Mouse (Mus musculus) limb, embryonic 14.5 days (tissue): ENCODE data around the gene Dab2ip. TPM values are rescaled to one million over a fixed set of nuclear protein-coding genes. Genes with fewer than 3 reads are reported as not detected.

Source experiments
- ATAC-seq: fragments of 200-750 bp; cut with Nextera tagmentation; 2 replicates; pipeline ENCODE4 v1.8.0; 2017; ENCODE audit warnings: low read depth, moderate number of reproducible peaks, moderate TSS enrichment; ENCODE audit not compliant: low FRiP score
- DNase-seq: peaks from one replicate; pipeline ENCODE4 v3.0.0-alpha.2; 2015; ENCODE audit warnings: low spot score
- H3K27ac ChIP-seq: fragments of 300-500 bp; sonication (generic); replicated peaks from 2 replicates; pipeline ENCODE4 v1.5.1; 2014; ENCODE audit warnings: low read depth, mild to moderate bottlenecking, low read length, moderate library complexity, mixed read lengths
- H3K27me3 ChIP-seq: fragments of 300-500 bp; sonication (generic); 2 replicates; pipeline ENCODE4 v1.6.1; 2014; ENCODE audit warnings: low read length, mixed read lengths; ENCODE audit not compliant: control insufficient read depth, insufficient read depth
- H3K36me3 ChIP-seq: fragments of 300-500 bp; sonication (generic); 2 replicates; pipeline ENCODE4 v1.6.1; 2014; ENCODE audit warnings: mild to moderate bottlenecking, low read length, moderate library complexity, mixed read lengths; ENCODE audit not compliant: control insufficient read depth, insufficient read depth
- H3K4me1 ChIP-seq: fragments of 300-500 bp; sonication (generic); 2 replicates; pipeline ENCODE4 v1.6.1; 2014; ENCODE audit warnings: antibody characterized with exemption, low read length, mixed read lengths; ENCODE audit not compliant: control insufficient read depth, insufficient read depth
- H3K4me2 ChIP-seq: fragments of 300-500 bp; sonication (generic); replicated peaks from 2 replicates; pipeline ENCODE4 v1.6.1; 2014; ENCODE audit warnings: low read depth, mild to moderate bottlenecking, low read length, moderate library complexity; ENCODE audit not compliant: severe bottlenecking
- H3K4me3 ChIP-seq: fragments of 300-500 bp; sonication (generic); replicated peaks from 2 replicates; pipeline ENCODE4 v1.5.1; 2014; ENCODE audit warnings: low read length
- H3K9ac ChIP-seq: fragments of 300-500 bp; sonication (generic); 2 replicates; pipeline ENCODE4 v1.6.1; 2014; ENCODE audit warnings: mild to moderate bottlenecking, low read depth, low read length, moderate library complexity; ENCODE audit not compliant: severe bottlenecking
- H3K9me3 ChIP-seq: fragments of 300-500 bp; sonication (generic); 2 replicates; pipeline ENCODE4 v1.6.1; 2016; ENCODE audit warnings: low read length; ENCODE audit not compliant: control insufficient read depth
- POLR2A ChIP-seq: fragments of 200-500 bp; IDR thresholded peaks from 2 replicates; pipeline ENCODE4 v1.8.0; 2012; ENCODE audit warnings: inconsistent platforms, mild to moderate bottlenecking, moderate library complexity, borderline replicate concordance; ENCODE audit not compliant: insufficient read depth, insufficient read length; ENCODE audit errors: extremely low read depth
- WGBS: fragments of 180-500 bp; shearing (Covaris S2); extraction: QIAGEN DNeasy Blood & Tissue Kit; methylation state at CpG from one replicate; pipeline ENCODE4 v1.1.7; 2014; 5-methylcytosine and 5-hydroxymethylcytosine counted together
- polyA plus RNA-seq, 2 experiments: library from polyadenylated mRNA; depleted of rRNA in 1 of 2; stranded (reverse) in 1 of 2; unstranded in 1 of 2; fragments of >200 nt; fragmentation: Nextera tagmentation in 1 of 2; extraction: Ambion mirVana in 1 of 2; gene quantifications; 2 replicates each; pipeline versions ENCODE4 v1.2.1 to v1.2.3; 2012 to 2014

Dab2ip gene
- polyA plus RNA-seq, 2 experiments, result 62.2 to 69.8 TPM

DNA sequence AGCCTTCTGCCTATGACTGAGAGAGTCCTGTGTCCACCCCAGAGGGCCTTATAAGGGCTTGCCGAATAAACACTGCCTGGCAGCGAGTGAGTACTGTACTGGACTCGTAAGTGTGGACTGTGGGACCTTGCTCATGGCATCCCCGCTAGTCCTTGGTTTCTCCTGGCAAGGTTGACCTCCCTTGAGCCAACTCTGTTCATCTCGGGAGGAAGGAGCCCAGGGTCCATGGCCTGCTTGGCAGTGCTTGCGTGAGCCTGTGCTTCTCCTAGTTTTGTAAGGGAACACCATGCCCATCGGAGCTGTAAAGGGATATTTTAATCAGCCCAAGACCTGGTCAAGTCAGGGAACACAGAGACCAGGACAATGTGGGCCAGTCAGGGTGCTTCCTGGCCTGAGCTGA lies 54.2 kb downstream of the Dab2ip start:
- Histone ChIP-seq H3K27ac (no peak overlapping the region), H3K4me1 (peaks cover 44% of the 10 kb centered on the region), H3K36me3 (no peaks in the 10 kb centered on the region), H3K27me3 (no peaks in the 10 kb centered on the region), H3K4me2 (no peak overlapping the region), H3K4me3 (no peak overlapping the region), H3K9me3 (no peaks in the 10 kb centered on the region), H3K9ac (no peak overlapping the region)
- DNase-seq (no peak), ATAC-seq (no peak)
- TF ChIP-seq POLR2A, result no peak
- 72% methylated on average over 7 of the region's 7 CpGs for WGBS

- Histone ChIP-seq H3K9ac (no peak overlapping the region; the same call in 1 of the 2 replicates), H3K4me2 (no peak overlapping the region), H3K27ac (no peak overlapping the region; the same call in 1 of the 2 replicates), H3K4me1 (peaks cover 47% of the 10 kb centered on the region), H3K4me3 (no peak overlapping the region), H3K36me3 (no peaks in the 10 kb centered on the region), H3K27me3 (no peaks in the 10 kb centered on the region), H3K9me3 (no peaks in the 10 kb centered on the region)
- no peak for ATAC-seq
- DNase-seq, result no peak
- no peak for TF ChIP-seq POLR2A
- 55% methylated on average over 3 of the region's 3 CpGs for WGBS
Observed at GRCm38 (mm10) chr2:35613946-35614353, 55.9 kb downstream of the Dab2ip start.

DNA sequence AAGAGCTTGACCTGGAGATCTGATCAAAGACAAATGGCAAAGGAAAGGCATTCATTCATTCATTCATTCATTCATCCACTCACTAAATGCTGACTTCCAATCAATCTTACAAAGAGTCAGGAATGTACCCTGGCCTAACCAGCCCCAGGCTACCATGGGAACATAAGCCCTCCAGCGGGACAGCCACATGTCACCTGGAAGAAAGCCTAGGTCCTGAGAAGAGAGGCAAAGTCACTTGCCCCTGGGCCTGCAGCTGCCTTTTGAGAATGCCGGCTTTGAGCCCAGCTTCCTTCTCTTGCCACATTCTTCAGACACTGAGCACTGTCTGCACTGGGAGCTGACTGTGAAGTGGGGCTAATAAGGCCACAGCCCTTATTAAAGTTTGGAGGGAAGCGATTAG lies 56.3 kb downstream of the Dab2ip start:
- 31% methylated on average over 3 of the region's 3 CpGs for whole genome bisulfite sequencing
- TF ChIP-seq POLR2A, result no peak
- Histone ChIP-seq H3K9ac (no peak overlapping the region; the same call in 1 of the 2 replicates), H3K27ac (no peak overlapping the region; the same call in 1 of the 2 replicates), H3K36me3 (no peaks in the 10 kb centered on the region), H3K4me3 (no peak overlapping the region), H3K4me2 (no peak overlapping the region), H3K9me3 (no peaks in the 10 kb centered on the region), H3K4me1 (peaks cover 51% of the 10 kb centered on the region), H3K27me3 (no peaks in the 10 kb centered on the region)
- DNase-seq (no peak), ATAC-seq (no peak)

- Histone ChIP-seq H3K4me3 (no peak overlapping the region), H3K4me2 (no peak overlapping the region), H3K9ac (no peak overlapping the region), H3K27ac (no peak overlapping the region), H3K36me3 (no peaks in the 10 kb centered on the region), H3K27me3 (no peaks in the 10 kb centered on the region), H3K4me1 (peaks cover 52% of the 10 kb centered on the region), H3K9me3 (no peaks in the 10 kb centered on the region)
- TF ChIP-seq POLR2A, result no peak
- 64% methylated on average over 4 of the region's 4 CpGs for WGBS
- ATAC-seq, result no peak
- DNase-seq, result no peak
Observed at GRCm38 (mm10) chr2:35615366-35615765, 57.3 kb downstream of the Dab2ip start.

- no peak overlapping the region for H3K9ac ChIP-seq
- no peak overlapping the region for H3K4me3 ChIP-seq
- H3K36me3 ChIP-seq, result no peaks in the 10 kb centered on the region
- no peak overlapping the region for H3K4me2 ChIP-seq
- ATAC-seq (no peak), DNase-seq (no peak)
- H3K27ac ChIP-seq, result no peak overlapping the region
- H3K4me1 ChIP-seq, result peaks cover 52% of the 10 kb centered on the region
- H3K27me3 ChIP-seq, result no peaks in the 10 kb centered on the region
- TF ChIP-seq POLR2A, result no peak
- no peaks in the 10 kb centered on the region for H3K9me3 ChIP-seq
- WGBS, result 65% methylated on average over 2 of the region's 2 CpGs
Observed at GRCm38 (mm10) chr2:35615977-35616376, 57.9 kb downstream of the Dab2ip start.
